Mouse (Mus musculus): ENCODE data around the gene Phf14. TPM values are rescaled to one million over a fixed set of nuclear protein-coding genes. Genes with fewer than 3 reads are reported as not detected.
A peak's percentile ranks its signal among the peaks of the same experiment; 100 is the strongest.

Phf14 gene
- total and polyA plus RNA-seq, 3 experiments: 22.9 to 99.4 (median 81.4) TPM

GRCm38 (mm10) chr6:11960172-11960571, 52.6 kb downstream of the Phf14 start:
- DNase-seq (ENCODE audit: low spot score) (no peak), ATAC-seq (ENCODE audit: extremely low read depth, insufficient number of reproducible peaks, low FRiP score, poor library complexity, severe bottlenecking) (peak; percentile 76)
- peaks cover 6% of the 10 kb centered on the region for H3K4me1 ChIP-seq (ENCODE audit: insufficient read depth, low read depth, low read length)
- H3K36me3 ChIP-seq (replicated peaks): peaks cover 12% of the 10 kb centered on the region
- H3K4me3 ChIP-seq (ENCODE audit: low read depth, low read length): no peak overlapping the region
- TF ChIP-seq CTCF (IDR thresholded peaks at IDR 0.05; ENCODE audit: low read depth, low read length) (no peak), POLR2AphosphoS5 (IDR thresholded peaks at IDR 0.05; ENCODE audit: insufficient replicate concordance, low read depth, low read length) (no peak), GATA1 (IDR thresholded peaks at IDR 0.05; ENCODE audit: borderline replicate concordance, low read length) (no peak), GATA2 (IDR thresholded peaks at IDR 0.05; ENCODE audit: borderline replicate concordance, low read depth, low read length) (no peak), TAL1 (conservative IDR thresholded peaks at IDR 0.05; ENCODE audit: low read depth, low read length) (no peak)
- no peaks in the 10 kb centered on the region for H3K27me3 ChIP-seq (ENCODE audit: insufficient read depth, low read length)
- no peaks in the 10 kb centered on the region for H3K9me3 ChIP-seq (replicated peaks)

- peaks cover 52% of the 10 kb centered on the region for H3K36me3 ChIP-seq (replicated peaks)
- H3K4me3 ChIP-seq (ENCODE audit: low read depth, low read length): no peak overlapping the region
- DNase-seq (ENCODE audit: low spot score) (no peak), ATAC-seq (ENCODE audit: extremely low read depth, insufficient number of reproducible peaks, low FRiP score, poor library complexity, severe bottlenecking) (no peak)
- H3K4me1 ChIP-seq (ENCODE audit: insufficient read depth, low read depth, low read length): no peaks in the 10 kb centered on the region
- no peaks in the 10 kb centered on the region for H3K27me3 ChIP-seq (ENCODE audit: insufficient read depth, low read length)
- TF ChIP-seq CTCF (IDR thresholded peaks at IDR 0.05; ENCODE audit: low read depth, low read length) (no peak), TAL1 (conservative IDR thresholded peaks at IDR 0.05; ENCODE audit: low read depth, low read length) (no peak), GATA1 (IDR thresholded peaks at IDR 0.05; ENCODE audit: borderline replicate concordance, low read length) (no peak), POLR2AphosphoS5 (IDR thresholded peaks at IDR 0.05; ENCODE audit: insufficient replicate concordance, low read depth, low read length) (no peak), GATA2 (IDR thresholded peaks at IDR 0.05; ENCODE audit: borderline replicate concordance, low read depth, low read length) (no peak)
- no peaks in the 10 kb centered on the region for H3K9me3 ChIP-seq (replicated peaks)
Measured at GRCm38 (mm10) chr6:11993782-11994181, 86.2 kb downstream of the Phf14 start.

- Histone ChIP-seq H3K36me3 (replicated peaks) (peaks cover 57% of the 10 kb centered on the region), H3K4me3 (ENCODE audit: low read depth, low read length) (no peak overlapping the region), H3K27me3 (ENCODE audit: insufficient read depth, low read length) (no peaks in the 10 kb centered on the region), H3K4me1 (ENCODE audit: insufficient read depth, low read depth, low read length) (no peaks in the 10 kb centered on the region), H3K9me3 (replicated peaks) (no peaks in the 10 kb centered on the region)
- ATAC-seq (ENCODE audit: extremely low read depth, insufficient number of reproducible peaks, low FRiP score, poor library complexity, severe bottlenecking) (no peak), DNase-seq (ENCODE audit: low spot score) (no peak)
- no peak for TF ChIP-seq GATA2 (IDR thresholded peaks at IDR 0.05; ENCODE audit: borderline replicate concordance, low read depth, low read length)
- TF ChIP-seq TAL1 (conservative IDR thresholded peaks at IDR 0.05; ENCODE audit: low read depth, low read length): no peak
- TF ChIP-seq GATA1 (IDR thresholded peaks at IDR 0.05; ENCODE audit: borderline replicate concordance, low read length): no peak
- TF ChIP-seq CTCF (IDR thresholded peaks at IDR 0.05; ENCODE audit: low read depth, low read length): no peak
- no peak for TF ChIP-seq POLR2AphosphoS5 (IDR thresholded peaks at IDR 0.05; ENCODE audit: insufficient replicate concordance, low read depth, low read length)
Measured at GRCm38 (mm10) chr6:11998576-11998975, 91.0 kb downstream of the Phf14 start.

- Histone ChIP-seq H3K4me1 (ENCODE audit: insufficient read depth, low read depth, low read length) (no peaks in the 10 kb centered on the region), H3K27me3 (ENCODE audit: insufficient read depth, low read length) (no peaks in the 10 kb centered on the region), H3K4me3 (ENCODE audit: low read depth, low read length) (no peak overlapping the region), H3K9me3 (replicated peaks) (no peaks in the 10 kb centered on the region), H3K36me3 (replicated peaks) (peaks cover 52% of the 10 kb centered on the region)
- TF ChIP-seq GATA1 (IDR thresholded peaks at IDR 0.05; ENCODE audit: borderline replicate concordance, low read length): no peak
- TF ChIP-seq GATA2 (IDR thresholded peaks at IDR 0.05; ENCODE audit: borderline replicate concordance, low read depth, low read length): no peak
- TF ChIP-seq TAL1 (conservative IDR thresholded peaks at IDR 0.05; ENCODE audit: low read depth, low read length): no peak
- no peak for TF ChIP-seq POLR2AphosphoS5 (IDR thresholded peaks at IDR 0.05; ENCODE audit: insufficient replicate concordance, low read depth, low read length)
- TF ChIP-seq CTCF (IDR thresholded peaks at IDR 0.05; ENCODE audit: low read depth, low read length): no peak
- ATAC-seq (ENCODE audit: extremely low read depth, insufficient number of reproducible peaks, low FRiP score, poor library complexity, severe bottlenecking) (no peak), DNase-seq (ENCODE audit: low spot score) (no peak)
Measured at GRCm38 (mm10) chr6:11999506-11999905, 91.9 kb downstream of the Phf14 start.

- no peaks in the 10 kb centered on the region for H3K9me3 ChIP-seq (replicated peaks)
- DNase-seq (ENCODE audit: low spot score): no peak
- TF ChIP-seq TAL1 (conservative IDR thresholded peaks at IDR 0.05; ENCODE audit: low read depth, low read length) (no peak), CTCF (IDR thresholded peaks at IDR 0.05; ENCODE audit: low read depth, low read length) (no peak), POLR2AphosphoS5 (IDR thresholded peaks at IDR 0.05; ENCODE audit: insufficient replicate concordance, low read depth, low read length) (no peak), GATA1 (IDR thresholded peaks at IDR 0.05; ENCODE audit: borderline replicate concordance, low read length) (no peak), GATA2 (IDR thresholded peaks at IDR 0.05; ENCODE audit: borderline replicate concordance, low read depth, low read length) (no peak)
- H3K27me3 ChIP-seq (ENCODE audit: insufficient read depth, low read length): no peaks in the 10 kb centered on the region
- no peak overlapping the region for H3K4me3 ChIP-seq (ENCODE audit: low read depth, low read length)
- peaks cover 22% of the 10 kb centered on the region for H3K36me3 ChIP-seq (replicated peaks)
- ATAC-seq (ENCODE audit: extremely low read depth, insufficient number of reproducible peaks, low FRiP score, poor library complexity, severe bottlenecking): no peak
- H3K4me1 ChIP-seq (ENCODE audit: insufficient read depth, low read depth, low read length): no peaks in the 10 kb centered on the region
Measured at GRCm38 (mm10) chr6:12005455-12005854, 97.8 kb downstream of the Phf14 start.

- Histone ChIP-seq H3K27me3 (ENCODE audit: insufficient read depth, low read length) (no peaks in the 10 kb centered on the region), H3K36me3 (replicated peaks) (peaks cover 20% of the 10 kb centered on the region), H3K4me1 (ENCODE audit: insufficient read depth, low read depth, low read length) (no peaks in the 10 kb centered on the region), H3K4me3 (ENCODE audit: low read depth, low read length) (no peak overlapping the region), H3K9me3 (replicated peaks) (no peaks in the 10 kb centered on the region)
- no peak for DNase-seq (ENCODE audit: low spot score)
- ATAC-seq (ENCODE audit: extremely low read depth, insufficient number of reproducible peaks, low FRiP score, poor library complexity, severe bottlenecking): no peak
- TF ChIP-seq POLR2AphosphoS5 (IDR thresholded peaks at IDR 0.05; ENCODE audit: insufficient replicate concordance, low read depth, low read length) (no peak), TAL1 (conservative IDR thresholded peaks at IDR 0.05; ENCODE audit: low read depth, low read length) (no peak), GATA1 (IDR thresholded peaks at IDR 0.05; ENCODE audit: borderline replicate concordance, low read length) (no peak), CTCF (IDR thresholded peaks at IDR 0.05; ENCODE audit: low read depth, low read length) (no peak), GATA2 (IDR thresholded peaks at IDR 0.05; ENCODE audit: borderline replicate concordance, low read depth, low read length) (no peak)
Measured at GRCm38 (mm10) chr6:12006001-12006400, 98.4 kb downstream of the Phf14 start.

All from G1E (cell line).